Mouse (Mus musculus): ENCODE results near the gene S100a7a.

DNA sequence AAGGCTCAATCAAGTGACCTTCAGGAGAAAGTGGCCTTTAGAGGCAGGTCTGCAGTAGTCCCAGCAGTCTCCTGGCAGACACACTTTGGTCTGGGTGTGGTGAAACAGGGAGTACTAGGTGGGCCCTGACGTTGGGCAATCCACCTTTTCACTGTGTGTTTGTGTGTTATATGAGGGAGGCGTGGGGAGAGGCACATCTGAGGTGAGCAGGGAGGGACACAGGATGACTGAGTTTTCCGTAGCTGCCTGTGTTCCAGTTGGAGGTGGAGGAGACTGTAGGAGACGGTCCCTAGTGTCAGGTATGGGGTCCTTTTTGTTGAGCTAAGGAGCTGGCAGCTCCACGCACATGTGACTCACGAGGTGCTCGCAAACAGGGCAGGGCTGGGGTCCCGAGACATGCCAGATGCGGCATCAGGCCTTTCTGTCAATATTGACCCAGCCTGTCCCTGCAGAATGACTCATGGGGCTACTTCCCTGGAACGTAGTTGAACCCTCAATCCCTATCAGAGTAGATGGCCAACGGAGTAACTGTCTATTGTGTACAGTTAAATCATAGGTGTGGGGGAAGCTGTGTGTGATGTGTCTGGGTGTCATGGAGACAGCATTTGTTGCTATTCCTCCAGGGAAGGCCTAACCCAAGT is 39.1 kb upstream of the S100a7a start:
- TF ChIP-seq CTCF (IDR thresholded peaks at IDR 0.05; ENCODE audit: extremely low read depth, insufficient read depth, low read length) (no peak), POLR2A (IDR thresholded peaks at IDR 0.05; ENCODE audit: extremely low read depth, insufficient read depth, low read length) (no peak)

Measured in cortical plate, adult 2 months (tissue).